In genomic region chr11:29384617-29385016, GRCm38 (mm10) we compare ENCODE assay signal across 24 mouse cellular contexts.
"Had no signal": no experiment of that assay in that cellular context is flagged by ENCODE, and none has a peak within 500 bp of the region (broad histone marks: within the 10 kb centered on the region; RNA-seq: fewer than 3 reads in every experiment).

No protein-coding gene starts in this region.

- H3K36me3 ChIP-seq: embryonic facial prominence, embryonic 15.5 days had no signal

- H3K4me2 ChIP-seq: embryonic facial prominence, embryonic 12.5 days; embryonic facial prominence, embryonic 13.5 days; embryonic facial prominence, embryonic 15.5 days; forebrain, embryonic 12.5 days; forebrain, embryonic 13.5 days; forebrain, embryonic 15.5 days had no signal

- DNase-seq: cerebellum, adult 9-10 months; cerebellum, adult 9-11 months; cerebellum, postnatal 10 days; cerebellum, postnatal 14 days; cerebellum, postnatal 25 days; cerebellum, postnatal 36 days; embryo, embryonic 11 days; forebrain, postnatal 0 days; gastrocnemius, adult 2 months; gastrocnemius, postnatal 10 days; gastrocnemius, postnatal 14 days; gastrocnemius, postnatal 25 days; gastrocnemius, postnatal 36 days; heart, adult 11 months; heart, adult 2 months had no signal

- H3K9ac ChIP-seq: embryonic facial prominence, embryonic 12.5 days; embryonic facial prominence, embryonic 13.5 days; embryonic facial prominence, embryonic 15.5 days; forebrain, embryonic 12.5 days; forebrain, embryonic 13.5 days; forebrain, embryonic 15.5 days; forebrain, postnatal 0 days had no signal

- H3K4me3 ChIP-seq: embryonic facial prominence, embryonic 10.5 days; embryonic facial prominence, embryonic 12.5 days; embryonic facial prominence, embryonic 13.5 days; embryonic facial prominence, embryonic 15.5 days; erythroblast, embryonic 14.5 days; forebrain, embryonic 10.5 days; forebrain, embryonic 12.5 days; forebrain, embryonic 13.5 days; forebrain, embryonic 15.5 days; gastrocnemius, adult 2 months; heart, adult 2 months had no signal

- H3K27me3 ChIP-seq: embryonic facial prominence, embryonic 12.5 days; embryonic facial prominence, embryonic 13.5 days; embryonic facial prominence, embryonic 15.5 days; forebrain, embryonic 12.5 days; forebrain, embryonic 13.5 days; forebrain, embryonic 15.5 days had no signal

- H3K9me3 ChIP-seq: embryonic facial prominence, embryonic 10.5 days; embryonic facial prominence, embryonic 12.5 days; embryonic facial prominence, embryonic 13.5 days; embryonic facial prominence, embryonic 15.5 days; forebrain, embryonic 10.5 days; forebrain, embryonic 12.5 days; forebrain, embryonic 13.5 days; forebrain, embryonic 15.5 days had no signal

- H3K4me1 ChIP-seq: embryonic facial prominence, embryonic 15.5 days; forebrain, embryonic 12.5 days; forebrain, embryonic 13.5 days had no signal

- H3K27ac ChIP-seq: embryonic facial prominence, embryonic 10.5 days; embryonic facial prominence, embryonic 12.5 days; embryonic facial prominence, embryonic 13.5 days; embryonic facial prominence, embryonic 15.5 days; forebrain, embryonic 10.5 days; forebrain, embryonic 12.5 days; forebrain, embryonic 13.5 days; forebrain, embryonic 15.5 days; gastrocnemius, adult 2 months; heart, adult 2 months had no signal
